Mouse (Mus musculus): Measurements from ENCODE around the gene Asna1.

- TF ChIP-seq CTCF (IDR thresholded peaks at IDR 0.05; ENCODE audit: low read depth) (no peak), EP300 (IDR thresholded peaks at IDR 0.05; ENCODE audit: low read depth) (peak; percentile 46; the same call in 1 of the 2 replicates)
Measured at GRCm38 (mm10) chr8:85026670-85027515, 1.8 kb upstream of the Asna1 start, which contains the start of gene Trir.
